Mouse (Mus musculus) bone marrow macrophage, adult 2 months (primary cell): ENCODE results near the gene Kalrn. TPM values are rescaled to one million over a fixed set of nuclear protein-coding genes. Genes with fewer than 3 reads are reported as not detected.

Experiments
- H3K27ac ChIP-seq: 2 replicates; pipeline ENCODE4 v1.5.1; 2012; ENCODE audit warnings: low read depth, low read length; ENCODE audit not compliant: insufficient read depth
- H3K4me1 ChIP-seq: 2 replicates; pipeline ENCODE4 v1.6.1; 2012; ENCODE audit warnings: low read length; ENCODE audit not compliant: control insufficient read depth, insufficient read depth
- H3K4me3 ChIP-seq: 2 replicates; pipeline ENCODE4 v1.5.1; 2012; ENCODE audit warnings: mild to moderate bottlenecking, low read length, moderate library complexity; ENCODE audit not compliant: insufficient read depth
- CTCF ChIP-seq: IDR thresholded peaks from 2 replicates; pipeline ENCODE4 v1.5.1; 2012; ENCODE audit warnings: low read depth, mild to moderate bottlenecking, low read length, moderate library complexity
- POLR2A ChIP-seq: IDR thresholded peaks from 2 replicates; pipeline ENCODE4 v1.6.1; 2012; ENCODE audit warnings: mild to moderate bottlenecking, low read depth, low read length, borderline replicate concordance
- polyA plus RNA-seq: library from polyadenylated mRNA; stranded (reverse); fragments of >200 nt; gene quantifications from 2 replicates; pipeline ENCODE4 v1.2.4, GENCODE M21; 2012; ENCODE audit not compliant: missing spikeins, insufficient read depth, insufficient read length

Gene Kalrn
- 0.24 TPM in 1 of 2 replicates, not detected in the other for polyA plus RNA-seq

GRCm38 (mm10) chr16:34573151-34573802 lies at the start of gene Kalrn:
Kalrn (minus strand) TSS chr16:34573532.
- TF ChIP-seq POLR2A (no peak), CTCF (0 out of 2 replicates have a peak, but pooled peaks have one; percentile 22)
- H3K4me3 ChIP-seq = peak within 1 kb of the TSS; percentile 56
- no peak within 1 kb of the TSS for H3K27ac ChIP-seq
- no peaks in the 10 kb centered on the region for H3K4me1 ChIP-seq

GRCm38 (mm10) chr16:34614021-34614420 lies 40.7 kb upstream of the Kalrn start:
- H3K4me3 ChIP-seq = no peak overlapping the region
- H3K27ac ChIP-seq = no peak overlapping the region
- H3K4me1 ChIP-seq = no peaks in the 10 kb centered on the region
- TF ChIP-seq CTCF = no peak
- no peak for TF ChIP-seq POLR2A

- no peak overlapping the region for H3K4me3 ChIP-seq
Measured at GRCm38 (mm10) chr16:34610137-34610536, 36.8 kb upstream of the Kalrn start.

GRCm38 (mm10) chr16:34605679-34606078 lies 32.3 kb upstream of the Kalrn start:
- TF ChIP-seq POLR2A (no peak), CTCF (no peak)
- H3K4me3 ChIP-seq = no peak overlapping the region
- H3K27ac ChIP-seq = no peak overlapping the region
- H3K4me1 ChIP-seq = no peaks in the 10 kb centered on the region

More at GRCm38 (mm10) chr16:34610137-34610536, 36.8 kb upstream of the Kalrn start:
- Histone ChIP-seq H3K27ac (no peak overlapping the region), H3K4me1 (no peaks in the 10 kb centered on the region)
- TF ChIP-seq CTCF = no peak
- no peak for TF ChIP-seq POLR2A

GRCm38 (mm10) chr16:34603854-34604253 lies 30.5 kb upstream of the Kalrn start:
- H3K4me3 ChIP-seq = no peak overlapping the region
- H3K27ac ChIP-seq = no peak overlapping the region
- TF ChIP-seq POLR2A = no peak
- no peak for TF ChIP-seq CTCF
- no peaks in the 10 kb centered on the region for H3K4me1 ChIP-seq

- Histone ChIP-seq H3K27ac (no peak overlapping the region), H3K4me3 (no peak overlapping the region), H3K4me1 (no peaks in the 10 kb centered on the region)
- no peak for TF ChIP-seq POLR2A
Measured at GRCm38 (mm10) chr16:34603076-34603475, 29.7 kb upstream of the Kalrn start.

- no peak overlapping the region for H3K4me3 ChIP-seq
- TF ChIP-seq POLR2A (no peak), CTCF (no peak)
- H3K4me1 ChIP-seq = no peaks in the 10 kb centered on the region
- H3K27ac ChIP-seq = no peak overlapping the region
Measured at GRCm38 (mm10) chr16:34601954-34602353, 28.6 kb upstream of the Kalrn start.

GRCm38 (mm10) chr16:34595294-34595693 lies 22.0 kb upstream of the Kalrn start:
- H3K27ac ChIP-seq = no peak overlapping the region
- no peak overlapping the region for H3K4me3 ChIP-seq
- no peak for TF ChIP-seq CTCF
- H3K4me1 ChIP-seq = no peaks in the 10 kb centered on the region

- Histone ChIP-seq H3K4me1 (no peaks in the 10 kb centered on the region), H3K27ac (no peak overlapping the region), H3K4me3 (no peak overlapping the region)
- TF ChIP-seq CTCF = no peak
- TF ChIP-seq POLR2A = no peak
Measured at GRCm38 (mm10) chr16:34594597-34595262, 21.4 kb upstream of the Kalrn start.

- H3K4me3 ChIP-seq = no peak overlapping the region
- no peak for TF ChIP-seq CTCF
- TF ChIP-seq POLR2A = no peak
- H3K4me1 ChIP-seq = no peaks in the 10 kb centered on the region
- no peak overlapping the region for H3K27ac ChIP-seq
Measured at GRCm38 (mm10) chr16:34592696-34593095, 19.4 kb upstream of the Kalrn start.

GRCm38 (mm10) chr16:34591934-34592333 lies 18.6 kb upstream of the Kalrn start:
- Histone ChIP-seq H3K4me1 (no peaks in the 10 kb centered on the region), H3K4me3 (no peak overlapping the region), H3K27ac (no peak overlapping the region)
- TF ChIP-seq CTCF (no peak), POLR2A (no peak)
